Mouse (Mus musculus) spleen, embryonic (tissue): ENCODE results near the gene Iqcn.

ENCODE experiments used
- CTCF ChIA-PET: fragments of 350-600 bp; sonication (Branson Sonifier 250); formaldehyde crosslinking; loops from one replicate; lab custom pipeline; 2022; lab: Charles Lee

Iqcn gene

GRCm38 (mm10) chr8:70677451-70678080 is 25.7 kb upstream of the Iqcn start:
- CTCF ChIA-PET: interaction anchor here (0.7 to 1.0 kb wide), 3 partner anchors 18 to 78 kb away, joined by 3 to 8 read pairs (median 3); no protein-coding TSS in a partner anchor

- CTCF ChIA-PET: no interaction called here
Measured at GRCm38 (mm10) chr8:70678679-70679078, 24.6 kb upstream of the Iqcn start.

GRCm38 (mm10) chr8:70679404-70679803 is 23.9 kb upstream of the Iqcn start:
- CTCF ChIA-PET: no interaction called here

- CTCF ChIA-PET: no interaction called here
Measured at GRCm38 (mm10) chr8:70680039-70680438, 23.2 kb upstream of the Iqcn start.

- CTCF ChIA-PET: no interaction called here
Measured at GRCm38 (mm10) chr8:70681410-70681809, 21.8 kb upstream of the Iqcn start.

GRCm38 (mm10) chr8:70682193-70682592 is 21.1 kb upstream of the Iqcn start:
- CTCF ChIA-PET: interaction anchor here (0.7 kb wide), 1 partner anchor 23 kb away, joined by 3 read pairs; no protein-coding TSS in a partner anchor

- CTCF ChIA-PET: no interaction called here
Measured at GRCm38 (mm10) chr8:70682692-70683091, 20.6 kb upstream of the Iqcn start.

- CTCF ChIA-PET: no interaction called here
Measured at GRCm38 (mm10) chr8:70684291-70684690, 19.0 kb upstream of the Iqcn start.

- CTCF ChIA-PET: no interaction called here
Measured at GRCm38 (mm10) chr8:70687576-70687975, 15.7 kb upstream of the Iqcn start.

GRCm38 (mm10) chr8:70688136-70688535 is 15.1 kb upstream of the Iqcn start:
- CTCF ChIA-PET: no interaction called here

GRCm38 (mm10) chr8:70689892-70690390 is 13.3 kb upstream of the Iqcn start:
- CTCF ChIA-PET: no interaction called here

- CTCF ChIA-PET: no interaction called here
Measured at GRCm38 (mm10) chr8:70691230-70691629, 12.0 kb upstream of the Iqcn start.

- CTCF ChIA-PET: no interaction called here
Measured at GRCm38 (mm10) chr8:70691727-70692231, 11.5 kb upstream of the Iqcn start.

GRCm38 (mm10) chr8:70693636-70694035 is 9.6 kb upstream of the Iqcn start:
- CTCF ChIA-PET: no interaction called here

GRCm38 (mm10) chr8:70695318-70696018 is 7.8 kb upstream of the Iqcn start:
- CTCF ChIA-PET: interaction anchor here (0.7 kb wide), 1 partner anchor 82 kb away, joined by 3 read pairs; no protein-coding TSS in a partner anchor

GRCm38 (mm10) chr8:70696019-70696885 is 7.0 kb upstream of the Iqcn start:
- CTCF ChIA-PET: interaction anchor here (0.6 to 0.7 kb wide), 3 partner anchors 26 to 168 kb away, joined by 3 to 6 read pairs (median 3); no protein-coding TSS in a partner anchor

GRCm38 (mm10) chr8:70696946-70697345 is 6.3 kb upstream of the Iqcn start:
- CTCF ChIA-PET: no interaction called here

- CTCF ChIA-PET: interaction anchor here (0.5 kb wide), 1 partner anchor 319 kb away, joined by 4 read pairs; no protein-coding TSS in a partner anchor
Measured at GRCm38 (mm10) chr8:70697366-70698250, 5.6 kb upstream of the Iqcn start.

- CTCF ChIA-PET: interaction anchor here (0.5 to 1.0 kb wide), 2 partner anchors 25 to 320 kb away, joined by 4 read pairs; partner anchors contain the start of gene Lsm4
Measured at GRCm38 (mm10) chr8:70698310-70699109, 4.7 kb upstream of the Iqcn start, which contains the start of gene Jund. Gene Jund, plus strand, starts transcription at chr8:70698949.
